Mouse (Mus musculus) thymus, postnatal 0 days (tissue): Measurements from ENCODE around the gene Serpinb12. TPM values are rescaled to one million over a fixed set of nuclear protein-coding genes. Genes with fewer than 3 reads are reported as not detected.
"Not testable (repeated sequence)": the region's sequence is repeated elsewhere in the genome, so short reads cannot be mapped to it uniquely, and the experiment has no call there.

Experiments used
- DNase-seq: peaks from one replicate; pipeline ENCODE4 v3.0.0-alpha.2; 2015; ENCODE audit warnings: low spot score
- polyA plus RNA-seq: library from polyadenylated mRNA; unstranded; fragments of >200 nt; fragmentation: Nextera tagmentation; extraction: Ambion mirVana; gene quantifications from 2 replicates; pipeline ENCODE4 v1.2.1, GENCODE M21; 2015

Serpinb12 gene
- polyA plus RNA-seq, result 4.3 and 5.4 TPM in 2 replicates

- DNase-seq, result no peak
Observed at GRCm38 (mm10) chr1:106934265-106934664, at the start of gene Serpinb12. TSS of gene Serpinb12 (plus strand) at chr1:106934449.

GRCm38 (mm10) chr1:106895142-106895541 is 39.1 kb upstream of the Serpinb12 start:
- DNase-seq, result not testable (repeated sequence)

GRCm38 (mm10) chr1:106901406-106901805 is 32.8 kb upstream of the Serpinb12 start:
- DNase-seq, result peak; percentile 9

GRCm38 (mm10) chr1:106931954-106932353 is 2.3 kb upstream of the Serpinb12 start:
- DNase-seq, result no peak

DNA sequence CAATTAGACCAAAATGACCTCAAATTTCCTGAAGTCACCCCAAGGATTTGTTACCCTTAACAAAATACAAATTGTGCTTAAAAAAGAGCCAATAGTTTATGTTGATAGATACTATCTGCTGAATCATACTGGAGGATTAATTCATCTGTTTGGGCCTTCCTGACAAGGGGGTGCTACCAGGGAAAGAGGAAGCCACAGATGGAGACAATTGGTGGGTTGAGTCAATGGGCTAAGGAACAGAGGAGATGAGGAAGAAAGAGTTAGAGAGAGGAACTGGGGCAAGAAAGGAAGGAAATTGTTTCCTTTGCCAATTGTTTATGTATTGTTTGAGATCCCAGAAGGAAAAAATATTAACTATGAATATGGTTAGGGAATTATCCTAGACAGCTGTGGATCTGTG is 591 bp upstream of the Serpinb12 start:
- DNase-seq, result no peak

- DNase-seq, result no peak
Observed at GRCm38 (mm10) chr1:106947217-106947616, 13.0 kb downstream of the Serpinb12 start.

DNA sequence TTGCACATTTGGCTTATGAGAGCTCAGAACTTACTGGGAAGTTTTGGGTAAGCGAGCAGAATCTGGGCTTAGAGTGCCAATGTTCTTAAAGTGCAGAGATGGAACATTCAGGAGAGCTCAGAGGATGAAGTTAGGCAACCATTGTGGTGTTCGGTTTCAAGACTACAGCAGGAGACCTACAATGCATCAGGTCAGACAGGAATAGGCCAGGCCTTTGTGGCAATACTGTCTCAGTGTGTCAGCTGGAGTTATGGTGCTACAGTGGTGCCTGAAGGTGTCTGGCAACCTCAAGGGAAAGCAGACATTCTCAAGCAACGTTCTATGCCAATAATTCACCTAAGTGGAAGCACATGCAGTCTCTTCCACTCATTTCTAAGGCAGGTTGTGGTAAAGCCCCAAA is 25.7 kb downstream of the Serpinb12 start:
- DNase-seq, result no peak

GRCm38 (mm10) chr1:106961023-106961422 is 26.8 kb downstream of the Serpinb12 start:
- no peak for DNase-seq

- DNase-seq, result no peak
Observed at GRCm38 (mm10) chr1:106980684-106981083, 46.4 kb downstream of the Serpinb12 start, which contains the start of gene Serpinb13. TSS of gene Serpinb13 (plus strand) at chr1:106980984.

GRCm38 (mm10) chr1:106983092-106983491 is 48.8 kb downstream of the Serpinb12 start:
- DNase-seq, result no peak

- no peak for DNase-seq
Observed at GRCm38 (mm10) chr1:106983865-106984264, 49.6 kb downstream of the Serpinb12 start.

- DNase-seq, result no peak
Observed at GRCm38 (mm10) chr1:107000424-107000823, 66.2 kb downstream of the Serpinb12 start.

GRCm38 (mm10) chr1:107001754-107002153 is 67.5 kb downstream of the Serpinb12 start:
- no peak for DNase-seq

GRCm38 (mm10) chr1:107006316-107006715 is 72.1 kb downstream of the Serpinb12 start:
- no peak for DNase-seq

Other genes with a start within 250 kb of the Serpinb12 start
- 17.4 and 24.9 TPM in 2 replicates for gene Bcl2, start 220.2 kb upstream of the Serpinb12 start, polyA plus RNA-seq
- gene Kdsr, start 174.7 kb upstream of the Serpinb12 start, polyA plus RNA-seq, result 11.7 and 13.5 TPM in 2 replicates
- gene Vps4b, start 137.7 kb upstream of the Serpinb12 start, polyA plus RNA-seq, result 82.5 and 88.7 TPM in 2 replicates
- 5.6 and 8.3 TPM in 2 replicates for gene Serpinb5, start 73.3 kb upstream of the Serpinb12 start, polyA plus RNA-seq
- 0.10 TPM in 1 of 2 replicates, not detected in the other for gene Serpinb13, start 46.5 kb downstream of the Serpinb12 start, polyA plus RNA-seq
- 0.98 and 1.1 TPM in 2 replicates for gene Serpinb3a, start 117.9 kb downstream of the Serpinb12 start, polyA plus RNA-seq
- 0.10 TPM in 1 of 2 replicates, not detected in the other for gene Serpinb3d, start 149.1 kb downstream of the Serpinb12 start, polyA plus RNA-seq